Comparison of ENCODE assay signal across 8 mouse cellular contexts in the genomic region with DNA sequence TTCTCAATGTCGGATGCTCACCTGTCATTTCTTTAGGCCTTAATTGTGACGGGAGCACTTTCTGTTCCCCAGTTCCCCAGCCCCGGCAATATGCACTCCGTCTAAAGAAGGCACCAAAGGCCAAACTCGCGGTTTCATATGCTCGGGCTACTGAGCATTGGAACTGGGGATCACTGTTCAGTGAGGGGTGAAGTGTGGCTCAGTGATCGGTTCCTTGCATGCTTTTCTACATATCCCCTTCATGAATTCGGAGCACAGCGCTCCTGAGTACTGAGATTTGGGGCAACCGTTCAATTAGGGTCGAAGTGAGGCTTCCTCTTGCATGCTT. TPM values are rescaled to one million over a fixed set of nuclear protein-coding genes. Genes with fewer than 3 reads are reported as not detected.
A peak's percentile ranks its signal among the peaks of the same experiment; 100 is the strongest.
DNase-seq lines count a peak whose midpoint lies in the region; ATAC-seq and TF ChIP-seq lines count a peak whose summit lies in the region.

No protein-coding gene starts in this region.

- peak overlapping the region; percentile 91 to 93 for H3K4me3 ChIP-seq in heart, embryonic 14.5 days (ENCODE audit: control insufficient read depth in 1 of 2, insufficient read depth in 1 of 2, low read depth in 1 of 2, low read length in 2 of 2)
- peak overlapping the region; percentile 71 to 81 for H3K4me3 ChIP-seq in ES-E14 (ENCODE audit: insufficient read depth in 1 of 2, low read depth in 1 of 2, low read length in 2 of 2, poor library complexity in 1 of 2, severe bottlenecking in 1 of 2)
- H3K4me3 ChIP-seq in hindbrain, embryonic 11.5 days (ENCODE audit: low read depth, low read length) = peak overlapping the region; percentile 82

- ATAC-seq in heart, embryonic 14.5 days (ENCODE audit: insufficient number of reproducible peaks, insufficient read depth, low FRiP score, low read depth) = no peak
- peak; percentile 62 for ATAC-seq in hindbrain, embryonic 11.5 days (ENCODE audit: low FRiP score)

- no peak overlapping the region for H3K27ac ChIP-seq in heart, embryonic 14.5 days (replicated peaks in 1 of 2; ENCODE audit: control insufficient read depth in 1 of 2, insufficient read depth in 1 of 2, low read depth in 2 of 2, low read length in 2 of 2)
- no peak overlapping the region for H3K27ac ChIP-seq in ES-E14 (ENCODE audit: insufficient read depth, low read depth, low read length, poor library complexity, severe bottlenecking)
- H3K27ac ChIP-seq in hindbrain, embryonic 11.5 days (ENCODE audit: low read depth, low read length) = no peak overlapping the region

- peak overlapping the region; percentile 82 for H3K4me2 ChIP-seq in heart, embryonic 14.5 days (ENCODE audit: low read length)
- H3K4me2 ChIP-seq in hindbrain, embryonic 11.5 days (replicated peaks; ENCODE audit: low read depth, low read length) = peak overlapping the region; percentile 91

- intact Hi-C loops in heart, postnatal 14 days (cut with DNase I) = loop anchor here (2.0 kb wide), 1 partner anchor 51 kb away; no protein-coding TSS in a partner anchor

- in situ Hi-C loops in ES-E14 (cut with MboI; ENCODE audit: low sequenced_read_pairs in 2 of 2, unreplicated experiment in 2 of 2) = no loop called here

- H3K9me3 ChIP-seq in heart, embryonic 14.5 days (ENCODE audit: control insufficient read depth, low read length) = no peaks in the 10 kb centered on the region
- H3K9me3 ChIP-seq in ES-E14 (ENCODE audit: control insufficient read depth, insufficient read depth, low read depth, low read length) = no peaks in the 10 kb centered on the region
- H3K9me3 ChIP-seq in hindbrain, embryonic 11.5 days (ENCODE audit: control insufficient read depth, low read length) = no peaks in the 10 kb centered on the region

- H3K27me3 ChIP-seq in heart, embryonic 14.5 days (ENCODE audit: control insufficient read depth, insufficient read depth, low read length) = no peaks in the 10 kb centered on the region
- no peaks in the 10 kb centered on the region; the same call in 1 of the 2 replicates for H3K27me3 ChIP-seq in hindbrain, embryonic 11.5 days (ENCODE audit: control insufficient read depth, insufficient read depth, low read length)

- peak overlapping the region; percentile 96 for H3K9ac ChIP-seq in heart, embryonic 14.5 days (ENCODE audit: low read length)
- H3K9ac ChIP-seq in ES-E14 (ENCODE audit: insufficient read depth, low read depth, low read length, poor library complexity, severe bottlenecking) = no peak overlapping the region
- peak overlapping the region; percentile 85 for H3K9ac ChIP-seq in hindbrain, embryonic 11.5 days (ENCODE audit: low read depth, low read length)

- peaks cover 4 to 9% of the 10 kb centered on the region in 2 experiments; a peak in 3 of 4 replicates for H3K4me1 ChIP-seq in heart, embryonic 14.5 days (ENCODE audit: control insufficient read depth in 2 of 2, insufficient read depth in 2 of 2, low read length in 2 of 2)
- H3K4me1 ChIP-seq in ES-E14 (ENCODE audit: control insufficient read depth in 2 of 2, insufficient read depth in 2 of 2, low read length in 2 of 2, poor library complexity in 1 of 2) = no peaks in the 10 kb centered on the region
- no peaks in the 10 kb centered on the region; the same call in 1 of the 2 replicates for H3K4me1 ChIP-seq in hindbrain, embryonic 11.5 days (replicated peaks; ENCODE audit: control insufficient read depth, insufficient read depth, low read length)

- no peaks in the 10 kb centered on the region for H3K36me3 ChIP-seq in heart, embryonic 14.5 days (ENCODE audit: control insufficient read depth, insufficient read depth, low read length)
- H3K36me3 ChIP-seq in ES-E14 (ENCODE audit: control insufficient read depth, insufficient read depth, low read length, poor library complexity, severe bottlenecking) = no peaks in the 10 kb centered on the region
- H3K36me3 ChIP-seq in hindbrain, embryonic 11.5 days (ENCODE audit: control insufficient read depth, insufficient read depth, low read length) = no peaks in the 10 kb centered on the region

- no peak for DNase-seq in heart, postnatal 14 days
- no peak for DNase-seq in ES-E14 (ENCODE audit: low read depth, low spot score)
- no peak for DNase-seq in hindbrain, embryonic 11.5 days (ENCODE audit: low spot score)
- DNase-seq in mesoderm, embryonic 11.5 days (ENCODE audit: low read depth, low spot score) = peak; percentile 12
- no peak for DNase-seq in right cerebral cortex, postnatal 25 days
- no peak for DNase-seq in cerebellum, postnatal 4 days (ENCODE audit: low spot score in 2 of 2)
- DNase-seq in urinary bladder, postnatal 10 days (ENCODE audit: low spot score) = no peak

- 18% methylated on average over 12 of the region's 12 CpGs for WGBS in heart, embryonic 14.5 days
- WGBS in hindbrain, embryonic 11.5 days = 24% methylated on average over 12 of the region's 12 CpGs

TF ChIP-seq in ES-E14, 5 proteins besides CTCF, POLR2A, EP300 and RAD21:
- no peak for TF ChIP-seq ZNF384 (IDR thresholded peaks at IDR 0.05; ENCODE audit: low read depth, low read length)
- TF ChIP-seq ZC3H11A (IDR thresholded peaks at IDR 0.05; ENCODE audit: borderline replicate concordance, low read depth, low read length) = no peak
- no peak for TF ChIP-seq HCFC1 (IDR thresholded peaks at IDR 0.05; ENCODE audit: borderline replicate concordance, insufficient read depth, low read length)
- no peak for TF ChIP-seq CHD2 (IDR thresholded peaks at IDR 0.05; ENCODE audit: low read depth, low read length)
- no peak for TF ChIP-seq MAFK (IDR thresholded peaks at IDR 0.05; ENCODE audit: insufficient read depth, low read depth, low read length)

RNA-seq across cellular contexts. Expression of gene Aldh5a1, which starts 0.3 kb away (rescaled TPM):
- 12.2 and 14.4 TPM in 2 replicates for polyA plus RNA-seq in heart, embryonic 14.5 days (2014; fragmentation: Nextera tagmentation; extraction: Ambion mirVana)
- 10 to 100 TPM; 18.2 to 20.5 TPM for total RNA-seq in heart, postnatal 14 days (2021)
- 2.3 and 3.0 TPM in 2 replicates for total RNA-seq in ES-E14 (2012; rRNA removed)
- 6.0 and 7.6 TPM in 2 replicates for polyA plus RNA-seq in hindbrain, embryonic 11.5 days (2014; fragmentation: Nextera tagmentation; extraction: Ambion mirVana)

RNA-seq across cellular contexts. Expression of gene Gpld1, which starts 5.1 kb away (rescaled TPM):
- 0.20 and 0.27 TPM in 2 replicates for polyA plus RNA-seq in heart, embryonic 14.5 days (2014; fragmentation: Nextera tagmentation; extraction: Ambion mirVana)
- 1 to 10 TPM; 1.2 to 1.5 TPM for total RNA-seq in heart, postnatal 14 days (2021)
- 0.67 and 0.69 TPM in 2 replicates for total RNA-seq in ES-E14 (2012; rRNA removed)
- polyA plus RNA-seq in hindbrain, embryonic 11.5 days (2014; fragmentation: Nextera tagmentation; extraction: Ambion mirVana) = 0.25 and 0.81 TPM in 2 replicates
